Mouse (Mus musculus) CD4-positive, CD25-positive, alpha-beta regulatory T cell, adult 4 months (primary cell): ENCODE measurements around the gene Slc9b1. TPM values are rescaled to one million over a fixed set of nuclear protein-coding genes. Genes with fewer than 3 reads are reported as not detected.

Experiments used
- ATAC-seq: one replicate; pipeline ENCODE4 v1.8.0; 2017
- polyA plus RNA-seq, 2 experiments: library from polyadenylated mRNA; unstranded; fragments of 100-300 nt; shearing (Covaris generic); gene quantifications; one replicate each; pipeline ENCODE4 v1.2.1; 2017

Gene Slc9b1
- polyA plus RNA-seq, 2 experiments from 2014 or later: 0.43 TPM; not detected in 1

GRCm38 (mm10) chr3:135438913-135439531 lies 91.2 kb downstream of the Slc9b1 start:
- ATAC-seq: peak; percentile 35

- ATAC-seq: no peak
Observed at GRCm38 (mm10) chr3:135439651-135440050, 91.8 kb downstream of the Slc9b1 start.

- peak; percentile 12 for ATAC-seq
Observed at GRCm38 (mm10) chr3:135440221-135440620, 92.4 kb downstream of the Slc9b1 start.

GRCm38 (mm10) chr3:135440621-135441020 lies 92.8 kb downstream of the Slc9b1 start:
- ATAC-seq: no peak

- peak; percentile 22 for ATAC-seq
Observed at GRCm38 (mm10) chr3:135444930-135445329, 97.1 kb downstream of the Slc9b1 start.

Other genes with a start within 250 kb of the Slc9b1 start
- gene Cenpe, start 135.5 kb upstream of the Slc9b1 start, polyA plus RNA-seq: 1 to 10 TPM; 2.4 to 3.8 TPM
- gene Bdh2, start 66.8 kb upstream of the Slc9b1 start, polyA plus RNA-seq: not detected
- 10 to 100 TPM; 13.6 to 18.6 TPM for gene Slc9b2, start 40.3 kb upstream of the Slc9b1 start, polyA plus RNA-seq
- gene Cisd2, start 75.9 kb downstream of the Slc9b1 start, polyA plus RNA-seq: 10 to 100 TPM; 81.2 to 89.1 TPM
- 100 to 1,000 TPM; 305 to 362 TPM for gene Ube2d3, start 90.1 kb downstream of the Slc9b1 start, polyA plus RNA-seq
- 10 to 100 TPM; 22.4 to 32.8 TPM for gene Manba, start 137.6 kb downstream of the Slc9b1 start, polyA plus RNA-seq